Mouse (Mus musculus) MN1 (cell line): ENCODE measurements around the gene Ap2s1.
"Not testable (repeated sequence)": the region's sequence is repeated elsewhere in the genome, so short reads cannot be mapped to it uniquely, and the experiment has no call there.

Experiments
- DNase-seq: peaks from one replicate; pipeline ENCODE4 v3.0.0-alpha.2; 2016; ENCODE audit warnings: low spot score

Ap2s1 gene

DNA sequence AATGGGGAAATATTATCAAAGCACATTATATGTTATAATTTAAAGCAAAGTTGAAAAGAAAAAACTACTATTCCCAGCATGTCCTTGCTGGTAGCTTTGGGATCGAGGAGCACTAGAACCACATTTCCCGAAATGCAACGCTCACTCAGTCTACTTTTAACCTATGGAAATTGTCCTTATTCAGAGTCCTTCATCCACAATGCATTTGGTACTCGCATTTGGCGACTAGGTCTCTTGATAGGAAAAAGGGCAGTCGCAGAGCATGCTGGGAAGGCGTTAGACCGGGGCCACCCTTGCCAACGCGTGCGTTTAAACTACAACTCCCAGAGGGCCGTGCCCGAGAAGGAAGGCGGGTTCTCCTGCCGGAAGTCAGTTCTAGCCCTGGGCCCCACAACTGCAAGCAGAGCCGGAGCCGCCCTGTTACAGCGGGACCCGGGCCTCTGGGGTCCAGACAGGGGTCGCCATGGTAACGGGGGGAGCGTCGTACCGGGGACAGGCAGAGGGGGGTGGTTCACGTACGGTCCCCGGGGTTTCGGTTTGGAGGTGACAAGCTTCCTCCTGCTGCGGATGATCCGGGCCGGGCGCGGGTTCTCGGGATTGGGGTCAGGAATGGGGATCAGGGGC lies at the start of gene Ap2s1:
Ap2s1 (plus strand) TSS at position 338 of the 624 bp plus-strand sequence.
- DNase-seq = peak; percentile 97

DNA sequence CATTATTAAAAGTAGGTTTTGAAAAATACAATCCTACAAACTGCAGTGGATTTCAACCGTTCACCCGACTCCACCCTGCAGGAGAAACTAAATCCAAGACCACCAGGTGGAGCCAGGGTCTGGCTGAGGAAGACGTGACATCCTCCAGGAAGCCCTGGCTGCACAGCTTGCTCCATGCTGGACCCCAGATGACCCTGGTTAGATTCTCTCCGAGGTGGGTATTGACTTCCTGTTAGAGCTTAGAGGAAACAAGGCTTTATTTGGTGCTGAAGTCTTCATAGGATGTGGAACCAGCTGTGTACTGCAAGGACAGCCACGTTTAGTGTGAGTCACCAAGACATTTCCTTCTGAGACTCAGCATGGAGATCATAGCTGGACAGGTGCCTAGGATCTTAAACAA lies 49.0 kb upstream of the Ap2s1 start:
- DNase-seq = no peak

DNA sequence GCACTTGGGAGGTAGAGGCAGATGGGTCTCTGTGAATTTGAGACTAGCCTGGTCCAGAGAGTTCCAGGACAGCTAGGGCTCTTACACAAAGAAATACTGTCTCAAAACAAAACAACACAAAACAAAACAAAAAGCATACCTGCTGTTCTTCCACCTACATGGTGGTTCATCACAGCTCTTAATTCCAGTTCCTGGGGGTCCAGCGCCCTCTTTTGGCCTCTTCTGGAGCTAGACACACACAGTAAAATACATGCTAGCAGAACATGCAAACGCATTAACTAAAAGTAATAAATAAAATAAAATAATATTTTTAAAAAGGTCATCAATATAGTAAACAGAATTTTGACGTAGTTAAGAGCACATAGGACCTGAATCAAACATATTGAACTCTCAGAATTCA lies 43.2 kb upstream of the Ap2s1 start:
- DNase-seq = peak; percentile 24

DNA sequence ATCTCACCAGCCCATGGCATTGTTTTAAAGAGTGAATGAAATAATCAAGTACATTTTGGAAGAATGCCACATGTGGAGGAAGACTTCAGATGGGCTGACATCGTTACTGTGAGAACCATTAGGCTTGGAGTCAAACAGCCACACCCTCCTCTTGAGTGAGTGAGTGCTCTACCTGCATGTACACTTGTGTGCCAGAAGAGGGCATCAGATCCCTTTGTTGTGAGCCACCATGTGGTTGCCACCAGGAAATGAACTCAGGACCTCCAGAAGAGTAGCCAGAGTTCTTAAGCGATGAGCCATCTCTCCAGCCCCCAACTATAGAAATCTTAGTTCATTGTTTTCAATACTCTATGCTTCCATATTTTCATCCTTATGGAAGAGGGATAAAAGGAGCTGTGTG lies 39.2 kb upstream of the Ap2s1 start:
- no peak for DNase-seq

DNA sequence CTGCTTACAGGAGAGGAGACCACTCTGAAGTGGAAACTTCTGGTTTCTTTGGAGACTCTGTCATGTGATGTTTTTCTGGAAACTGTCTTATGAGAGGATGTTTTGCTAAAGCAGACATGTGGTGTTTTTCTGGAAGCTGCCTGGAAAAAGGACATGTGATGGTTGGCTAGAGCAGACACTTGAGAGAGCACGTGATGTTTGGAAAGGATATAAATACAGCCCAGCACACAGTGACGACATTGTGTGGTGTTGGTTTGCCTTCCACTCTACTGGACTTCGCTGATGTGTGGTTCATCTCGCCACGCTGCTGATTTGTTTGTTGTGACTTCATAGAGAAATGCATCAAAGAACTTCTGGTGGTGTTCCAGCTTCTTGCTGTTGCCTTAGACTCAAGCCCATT lies 37.6 kb upstream of the Ap2s1 start:
- no peak for DNase-seq

DNA sequence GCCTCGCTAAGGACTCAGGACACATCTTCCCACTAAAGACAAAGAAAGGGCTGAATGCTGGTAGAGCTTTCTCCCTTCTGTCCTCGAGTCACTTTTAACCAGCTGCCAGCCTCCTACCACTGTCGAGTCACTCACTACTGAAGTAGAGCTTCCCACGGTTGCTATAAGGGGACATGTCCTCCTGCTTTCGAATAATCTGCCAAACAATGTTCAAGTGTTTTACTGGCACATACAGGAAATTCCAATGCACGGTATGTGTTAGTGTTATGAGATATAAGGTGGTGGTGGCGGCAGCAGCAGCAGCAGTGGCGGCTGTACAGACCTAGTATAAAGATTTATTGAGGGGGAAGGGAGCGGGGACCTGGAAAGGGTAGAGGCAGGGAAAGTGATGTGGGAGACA lies 31.8 kb upstream of the Ap2s1 start:
- no peak for DNase-seq

DNA sequence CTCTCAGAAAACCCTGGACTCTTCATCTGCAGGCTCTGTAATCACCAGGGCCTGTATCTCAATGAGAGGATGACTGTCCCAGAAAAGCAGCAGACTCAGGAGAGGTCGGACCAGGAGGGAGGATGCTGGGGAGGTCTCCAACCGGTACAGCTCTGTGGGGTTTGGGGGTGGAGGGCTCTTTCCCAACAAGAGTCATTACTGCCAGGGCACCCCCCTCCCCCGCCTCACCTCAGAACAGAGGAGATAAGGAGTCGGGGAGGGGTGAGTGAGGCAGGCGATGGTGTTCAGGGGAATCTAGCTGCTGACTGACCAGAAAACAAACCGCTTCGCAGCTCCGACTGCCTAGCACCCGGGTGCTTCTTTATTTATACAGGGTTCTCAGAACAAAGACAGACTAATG lies 30.0 kb upstream of the Ap2s1 start:
- DNase-seq = no peak

DNA sequence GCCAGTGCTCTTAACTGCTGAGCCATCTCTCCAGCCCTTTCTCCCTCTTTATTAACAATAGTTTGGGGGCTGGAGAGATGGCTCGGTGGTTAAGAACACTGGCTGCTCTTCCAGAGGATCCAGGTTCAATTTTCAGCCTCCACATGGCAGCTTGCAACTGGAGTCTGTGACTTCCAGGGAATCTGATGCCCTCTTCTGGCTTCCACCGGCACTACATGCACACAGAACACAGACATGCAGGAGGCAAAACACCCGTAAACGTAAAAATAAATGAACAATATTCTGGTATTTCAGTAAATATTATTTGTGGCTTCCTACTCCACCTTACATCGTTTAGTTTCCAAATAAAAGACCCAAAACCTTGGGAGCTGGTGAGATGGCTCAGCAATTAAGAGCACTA lies 27.6 kb upstream of the Ap2s1 start:
- DNase-seq = no peak

DNA sequence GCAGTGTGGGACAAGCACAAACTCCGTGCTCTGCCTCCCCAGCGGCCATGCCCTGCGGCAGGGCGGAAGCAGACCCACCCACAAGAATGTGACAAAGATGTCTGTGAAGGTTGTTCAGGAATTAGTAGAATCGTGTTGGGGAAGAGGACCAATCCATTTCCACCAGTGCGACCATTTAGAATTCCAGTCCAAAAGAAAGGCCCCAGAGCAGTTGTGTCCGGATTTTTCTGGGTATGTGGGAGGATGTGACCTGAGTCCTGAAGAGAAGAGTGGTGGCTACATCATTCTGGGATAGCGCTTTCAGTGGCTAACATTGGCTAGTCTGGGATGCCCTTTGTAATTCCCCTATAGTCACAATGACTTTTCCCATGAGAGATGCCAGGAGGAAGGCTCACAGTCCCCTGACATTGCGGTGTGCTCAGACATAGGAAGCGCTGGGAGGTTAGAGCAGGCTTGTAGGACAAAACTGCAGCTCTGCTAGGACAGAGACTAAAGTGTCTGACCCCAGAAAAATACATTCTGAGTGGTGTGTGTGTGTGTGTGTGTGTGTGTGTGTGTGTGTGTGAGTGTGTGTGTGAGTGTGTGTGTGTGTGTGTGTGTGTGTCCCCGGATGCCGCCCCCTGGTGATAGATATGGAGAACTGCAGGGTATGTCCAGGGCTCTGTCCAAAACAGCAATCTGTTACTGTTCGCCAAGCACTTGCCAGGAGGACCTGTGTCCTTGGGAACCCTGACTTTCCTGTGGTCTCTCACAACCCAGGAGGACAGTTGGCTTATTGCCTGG lies 25.4 kb upstream of the Ap2s1 start:
- DNase-seq = no peak

DNA sequence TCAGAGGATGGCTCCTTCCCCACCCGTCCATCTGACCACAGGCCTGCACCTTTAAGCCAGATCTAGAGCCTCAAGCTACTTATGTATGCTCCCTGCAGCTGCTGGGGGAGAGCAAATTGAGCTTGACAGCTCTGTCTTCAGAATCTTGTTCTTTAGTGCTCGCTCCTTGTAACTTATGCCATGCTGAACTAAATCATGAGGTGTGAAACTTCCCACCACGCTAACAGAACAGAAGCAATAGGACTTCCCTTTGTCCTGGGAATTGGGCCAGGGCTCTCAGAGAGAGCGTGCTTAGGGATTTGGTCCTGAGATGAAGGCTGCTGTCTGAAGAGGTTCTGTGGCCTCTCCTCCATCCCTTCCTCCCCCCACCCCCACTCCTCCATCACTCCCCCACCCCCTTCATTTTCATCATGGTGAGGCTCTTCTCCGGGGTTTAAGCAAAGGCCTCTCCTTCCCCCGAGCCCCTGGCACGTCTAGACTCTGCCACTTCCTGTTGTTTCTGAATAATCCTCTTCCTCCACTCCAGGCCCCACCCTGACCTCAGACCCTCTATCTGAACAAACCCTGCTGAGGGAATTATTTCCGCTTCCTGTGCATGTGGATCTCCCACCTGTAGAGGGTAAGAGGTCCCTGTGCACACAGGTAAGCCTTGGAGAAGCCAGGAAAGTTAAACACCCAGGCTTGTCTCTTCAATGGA lies 21.6 kb upstream of the Ap2s1 start:
- not testable (repeated sequence) for DNase-seq

DNA sequence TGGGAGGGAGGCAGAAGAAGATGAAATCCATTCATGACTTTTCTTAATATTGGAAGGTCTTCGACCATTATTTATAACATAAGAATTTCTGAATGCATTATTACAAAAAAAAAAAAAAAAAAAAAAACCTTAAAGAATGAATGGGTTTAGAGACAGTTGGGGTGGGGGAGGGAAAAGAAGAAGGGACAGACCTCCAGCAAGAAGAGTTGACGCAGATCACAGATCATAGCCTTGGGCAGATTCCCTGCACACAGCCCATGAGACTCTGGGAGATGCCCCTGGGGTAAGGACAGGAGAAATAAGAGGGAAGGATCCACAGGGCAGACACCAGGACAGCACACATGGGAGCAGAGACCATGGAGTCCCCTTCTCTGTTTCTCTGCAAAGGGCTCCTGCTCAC lies 16.6 kb upstream of the Ap2s1 start, which contains the start of gene Ceacam9:
Ceacam9 (plus strand) TSS at position 301 of the 400 bp plus-strand sequence.
- DNase-seq = no peak

DNA sequence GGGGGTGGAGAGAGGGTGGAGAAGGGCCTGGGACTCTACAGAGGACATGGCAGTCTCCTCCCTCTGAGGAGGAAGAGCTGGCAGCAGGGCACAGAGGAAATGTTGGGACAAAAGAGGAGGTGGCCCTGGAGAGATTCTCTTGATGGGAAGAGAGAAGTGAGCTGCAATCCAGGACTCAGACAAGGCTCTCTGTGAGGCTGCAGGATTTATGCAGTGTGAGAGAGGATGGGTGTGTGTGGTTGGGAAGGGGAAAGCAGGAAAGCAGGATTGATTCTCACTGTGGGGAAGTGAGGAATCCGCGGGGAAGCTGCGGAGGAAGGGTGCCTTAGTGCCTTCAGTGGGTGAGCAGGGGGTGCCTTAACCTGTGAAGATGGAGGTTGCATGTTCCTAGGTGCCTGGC lies 15.7 kb upstream of the Ap2s1 start:
- not testable (repeated sequence) for DNase-seq

DNA sequence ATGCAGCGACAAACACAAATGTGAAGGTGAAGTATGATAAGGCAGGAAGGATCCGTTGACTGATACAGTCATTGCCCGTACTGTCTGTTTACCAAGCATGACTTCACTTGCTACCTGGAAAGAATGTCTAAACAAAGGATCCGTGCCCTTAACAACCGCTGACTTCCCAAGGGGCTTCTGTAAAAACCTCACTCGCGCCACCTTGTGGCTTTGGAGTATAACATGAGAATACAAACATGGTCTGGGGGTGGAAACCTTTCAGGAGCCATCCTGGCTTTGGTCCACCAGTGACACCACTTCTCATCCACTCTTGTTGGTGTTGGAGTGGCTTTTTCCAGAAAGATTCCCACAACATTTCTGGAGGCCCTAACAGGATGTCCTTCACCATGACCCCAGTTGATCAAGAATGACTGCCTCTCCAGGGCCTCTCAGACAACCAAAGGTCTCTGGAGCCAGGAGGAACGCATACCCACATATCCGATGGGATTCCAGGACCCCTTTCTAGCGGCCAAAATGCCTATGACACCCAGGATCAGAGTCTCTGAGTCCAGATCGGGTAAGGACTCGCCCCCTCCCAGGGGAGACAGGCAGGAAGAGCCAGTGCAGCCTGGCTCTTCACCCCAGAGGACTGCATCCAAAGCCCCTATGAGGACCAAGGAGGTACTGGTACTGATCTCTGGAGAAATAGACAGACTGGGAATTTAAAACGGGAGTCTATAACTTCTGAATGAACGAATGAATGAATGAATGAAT lies 9.4 kb upstream of the Ap2s1 start:
- DNase-seq = peak; percentile 91

DNA sequence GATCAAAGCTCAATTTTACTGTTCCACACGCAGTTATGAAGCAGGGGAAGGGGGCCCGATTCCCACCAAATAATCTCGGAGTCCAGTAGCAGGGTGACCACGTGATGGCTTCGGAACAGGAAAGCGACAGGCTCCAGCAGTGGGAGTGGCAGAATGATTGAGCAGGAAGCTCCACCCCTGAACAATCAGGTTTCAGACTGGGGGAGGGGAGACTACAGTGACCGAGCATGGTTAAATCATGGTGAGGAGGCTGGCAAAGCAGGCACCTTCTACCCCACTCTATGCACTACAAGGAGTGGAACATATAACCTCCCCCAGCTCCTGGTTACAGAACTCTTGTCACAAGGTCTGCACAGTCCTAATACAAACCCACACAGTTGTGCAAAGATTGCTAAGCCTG lies 8.6 kb upstream of the Ap2s1 start:
- peak; percentile 42 for DNase-seq

DNA sequence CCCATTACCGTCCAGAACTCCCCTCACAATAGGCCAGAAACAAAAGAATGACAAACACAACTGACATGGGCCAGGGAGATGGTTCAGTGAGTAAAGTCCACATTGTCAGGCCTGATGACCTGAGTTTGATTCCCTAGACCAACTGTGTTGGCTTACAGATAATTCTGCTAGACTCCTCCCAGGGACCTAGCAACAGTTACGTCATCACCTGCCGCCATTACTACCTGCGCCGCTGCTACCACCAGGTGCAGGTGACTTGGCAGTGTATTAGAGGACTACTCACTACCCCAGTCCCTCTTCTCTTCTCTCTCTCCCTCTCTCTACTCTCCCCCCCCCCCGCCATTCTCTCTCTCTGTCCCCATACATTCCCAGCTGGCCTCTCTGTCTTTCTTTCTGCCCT lies 7.4 kb upstream of the Ap2s1 start:
- no peak for DNase-seq

DNA sequence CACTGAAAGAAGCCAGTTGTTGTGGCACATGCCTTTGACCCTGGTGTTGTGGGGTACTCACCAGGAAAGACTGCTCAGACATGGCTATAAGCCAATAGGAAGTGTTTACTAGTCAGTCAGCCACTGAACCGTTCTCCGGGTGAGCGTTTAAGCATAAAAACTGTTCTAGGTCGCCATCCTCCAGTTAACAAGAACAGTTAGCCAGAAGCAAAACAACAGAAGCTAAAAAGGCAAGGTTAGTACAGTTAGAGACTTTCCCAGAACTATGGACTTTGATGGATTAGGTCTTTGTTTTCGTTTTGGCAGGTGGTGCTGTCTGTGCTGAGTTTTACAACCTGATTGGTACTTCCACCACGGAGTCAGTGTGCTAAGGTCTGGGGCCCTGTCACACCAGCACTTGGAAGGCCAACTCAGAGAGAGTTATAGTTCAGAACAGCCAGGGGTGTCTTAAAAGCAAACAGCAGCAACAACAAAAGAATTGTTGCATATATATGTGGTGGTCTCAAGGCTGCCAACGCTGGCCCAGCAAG lies 6.3 kb upstream of the Ap2s1 start:
- no peak for DNase-seq

DNA sequence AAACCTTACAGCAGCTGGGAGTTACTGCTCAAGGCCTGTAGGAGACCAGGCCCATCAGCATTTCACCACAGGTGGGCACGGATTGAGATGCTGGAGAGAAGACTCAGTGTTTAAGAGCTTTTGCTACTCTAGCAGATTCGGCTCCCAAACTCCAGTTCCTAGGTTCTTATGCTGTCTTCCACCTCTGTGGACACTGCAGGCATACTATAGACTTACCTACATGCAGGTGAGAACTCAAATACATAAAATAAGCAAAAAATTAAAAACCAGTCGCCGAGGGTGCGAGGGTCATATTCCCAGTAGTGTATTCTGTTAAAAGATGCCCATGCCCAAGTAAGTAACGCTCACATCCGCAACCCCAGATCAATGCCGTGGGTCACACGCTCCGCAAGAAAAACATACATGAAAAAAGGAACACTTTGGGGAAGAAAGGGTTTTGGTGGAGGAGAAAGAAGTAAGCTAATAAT lies 571 bp upstream of the Ap2s1 start:
- DNase-seq = no peak

DNA sequence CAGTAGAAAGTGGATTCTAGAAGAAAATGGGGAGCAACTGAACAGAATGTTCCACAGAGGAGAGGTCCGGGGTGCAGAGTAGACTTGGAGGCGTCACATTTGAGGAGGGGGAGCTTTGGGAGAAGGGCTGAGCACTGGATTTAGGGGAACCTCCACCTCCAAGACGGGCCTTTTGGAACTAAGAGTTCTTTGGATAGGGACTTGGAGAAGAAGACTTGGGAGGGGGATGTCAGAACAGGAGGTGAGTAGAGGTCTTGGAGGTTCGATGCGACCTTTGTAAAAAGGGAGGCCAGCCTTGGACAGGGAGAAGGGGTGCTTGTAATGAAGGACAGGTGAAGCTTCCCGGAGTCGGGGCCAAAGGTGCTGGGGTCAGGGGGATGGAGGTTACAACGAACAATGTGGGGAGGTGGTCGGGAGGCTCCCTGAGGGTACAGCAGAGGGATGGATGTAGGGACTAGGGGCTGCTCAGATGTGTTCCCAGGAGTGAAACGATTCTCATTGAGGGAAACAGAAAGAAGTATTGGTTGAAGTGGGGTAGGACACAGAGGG lies 920 bp downstream of the Ap2s1 start:
- no peak for DNase-seq

DNA sequence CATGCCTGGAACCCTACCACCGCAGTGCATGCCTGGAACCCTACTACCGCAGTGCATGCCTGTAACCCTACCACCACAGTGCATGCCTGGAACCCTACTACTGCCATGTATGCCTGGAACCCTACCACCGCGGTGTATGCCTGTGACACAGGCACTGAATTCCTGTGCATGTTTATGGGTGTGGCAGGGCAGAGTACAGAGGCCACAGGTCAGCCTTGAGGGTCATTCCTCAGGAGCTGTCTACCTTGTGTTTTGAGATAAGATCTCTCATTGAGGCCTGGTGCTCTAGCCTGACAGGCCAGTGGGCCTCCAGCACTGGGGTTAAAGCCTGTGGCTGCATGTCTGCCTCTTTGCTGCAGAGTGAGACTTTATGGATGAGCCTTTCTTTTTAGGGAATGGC lies 7.2 kb downstream of the Ap2s1 start:
- no peak for DNase-seq

DNA sequence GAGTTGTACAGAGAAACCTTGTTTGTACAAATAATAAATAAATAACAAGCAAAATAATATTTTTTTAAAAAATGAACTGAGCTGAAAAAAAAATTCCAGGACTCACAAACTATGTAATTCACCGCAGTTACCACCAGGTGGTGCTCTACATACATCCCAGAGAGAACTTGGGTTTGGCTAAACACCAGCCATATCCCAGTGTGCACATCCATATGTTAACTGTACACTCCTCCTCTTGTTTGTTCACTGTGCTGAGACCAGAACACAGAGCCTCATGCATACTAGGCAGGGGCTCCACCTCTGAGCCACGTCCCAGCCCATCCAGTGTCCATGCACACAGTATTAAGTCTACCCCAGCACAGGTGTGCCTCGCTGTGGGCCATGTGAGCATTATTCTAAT lies 7.9 kb downstream of the Ap2s1 start:
- peak; percentile 77 for DNase-seq

DNA sequence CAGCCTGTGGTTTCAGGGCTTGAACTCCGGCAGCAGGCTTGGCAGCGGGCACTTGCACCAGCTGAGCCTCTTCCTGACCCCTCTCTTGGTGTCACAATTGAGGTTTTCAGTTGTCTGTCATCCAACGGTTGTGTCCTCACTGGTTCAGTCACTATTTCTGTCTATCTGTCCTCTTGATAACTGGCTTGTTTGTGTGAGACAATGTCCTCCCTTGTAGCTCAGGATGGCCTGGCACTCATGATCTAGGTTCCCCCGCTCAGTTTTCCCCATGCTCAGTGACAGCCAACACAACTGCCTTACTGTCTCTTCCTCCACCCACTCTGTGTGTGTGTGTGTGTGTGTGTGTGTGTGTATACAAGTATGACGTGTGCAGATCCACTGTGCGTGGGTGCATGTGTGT lies 9.4 kb downstream of the Ap2s1 start:
- no peak for DNase-seq

DNA sequence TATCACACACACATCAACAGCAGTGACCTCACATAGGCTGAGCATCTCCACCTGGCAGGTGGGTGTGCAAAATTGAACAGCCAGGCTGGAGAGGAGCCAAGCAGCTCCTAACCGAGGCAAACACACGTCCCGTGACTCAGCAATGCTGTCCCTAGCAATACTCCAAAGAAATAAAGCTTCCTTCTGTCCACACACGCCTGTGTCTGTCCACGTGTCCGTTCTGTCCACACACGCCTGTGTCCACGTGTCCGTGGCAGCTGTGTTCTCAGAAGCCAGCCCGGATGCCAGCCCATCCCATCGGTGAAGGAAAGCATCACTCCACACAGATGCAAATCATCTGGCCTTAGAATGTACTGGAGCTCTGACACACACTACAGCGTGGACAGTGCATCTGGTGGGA lies 13.8 kb downstream of the Ap2s1 start:
- DNase-seq = no peak
